Mouse (Mus musculus) hindbrain, embryonic 16.5 days (tissue): Measurements from ENCODE around the gene Ubr4. TPM values are rescaled to one million over a fixed set of nuclear protein-coding genes. Genes with fewer than 3 reads are reported as not detected.

Experiments used
- microRNA-seq: library from miRNA; unstranded; fragments of <30 nt; microRNA quantifications from one replicate; pipeline ENCODE4, GENCODE M21; 2017
- polyA plus RNA-seq: library from polyadenylated mRNA; unstranded; fragments of >200 nt; fragmentation: Nextera tagmentation; extraction: Ambion mirVana; gene quantifications from 2 replicates; pipeline ENCODE4 v1.2.1, GENCODE M21; 2015

Ubr4 gene
- polyA plus RNA-seq, 1 experiment from 2014 or later = 82.1 TPM

Small RNA genes lying within 50 kb of the gene (microRNA-seq; reads per million reads assigned to microRNA genes)
- gene Gm24245 = 1.0 reads per million
- 1.2 reads per million for gene Gm25732

Other genes with a start within 250 kb of the Ubr4 start
- gene Minos1, start 221.5 kb upstream of the Ubr4 start, polyA plus RNA-seq = 342 and 378 TPM in 2 replicates
- 339 and 345 TPM in 2 replicates for gene Capzb, start 159.7 kb upstream of the Ubr4 start, polyA plus RNA-seq
- gene Pqlc2, start 41.9 kb upstream of the Ubr4 start, polyA plus RNA-seq = 14.0 and 15.5 TPM in 2 replicates
- 64.7 and 65.5 TPM in 2 replicates for gene Akr7a5, start 41.9 kb upstream of the Ubr4 start, polyA plus RNA-seq
- 82.7 and 84.5 TPM in 2 replicates for gene Mrto4, start within 50 bp of the Ubr4 start, polyA plus RNA-seq
- 45.3 and 49.1 TPM in 2 replicates for gene Emc1, start within 50 bp of the Ubr4 start, polyA plus RNA-seq
- gene Iffo2, start 177.9 kb downstream of the Ubr4 start, polyA plus RNA-seq = 3.5 and 3.9 TPM in 2 replicates